Mouse (Mus musculus): Measurements from ENCODE around the gene Il11ra1. TPM values are rescaled to one million over a fixed set of nuclear protein-coding genes. Genes with fewer than 3 reads are reported as not detected.
"Not testable (repeated sequence)": the region's sequence is repeated elsewhere in the genome, so short reads cannot be mapped to it uniquely, and the experiment has no call there.

The Il11ra1 gene
- polyA plus RNA-seq, 1 experiment from 2014 or later, result 63.8 TPM

DNA sequence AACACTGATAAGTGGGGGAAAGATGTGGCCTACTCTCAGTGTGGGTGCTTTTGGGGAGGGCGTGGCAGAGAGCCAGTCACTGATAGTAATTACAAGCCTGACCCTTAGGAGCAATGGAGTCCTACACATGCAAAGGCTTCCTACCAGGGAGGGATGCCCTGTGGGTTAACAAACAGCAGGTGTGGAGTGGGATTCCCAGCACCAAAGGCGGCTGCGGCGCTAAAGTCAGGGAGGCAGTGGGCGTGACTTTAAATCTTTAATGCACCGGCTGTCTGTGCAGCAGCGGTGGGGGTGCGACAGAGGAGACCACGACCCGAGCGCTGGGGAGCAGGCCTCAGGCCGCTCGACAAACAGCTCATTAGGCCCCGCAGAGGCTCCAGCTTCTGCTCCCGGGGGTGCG, 73.2 kb downstream of the Il11ra1 start:
- not testable (repeated sequence) for H3K27ac ChIP-seq (ENCODE audit: low read depth, low read length); ATAC-seq; H3K4me3 ChIP-seq (ENCODE audit: low read depth, low read length); H3K36me3 ChIP-seq (ENCODE audit: control insufficient read depth, insufficient read depth); H3K27me3 ChIP-seq (replicated peaks; ENCODE audit: control insufficient read depth, insufficient read depth, low read length); H3K9me3 ChIP-seq (ENCODE audit: control insufficient read depth); H3K4me1 ChIP-seq (replicated peaks; ENCODE audit: control insufficient read depth, insufficient read depth, low read length); H3K9ac ChIP-seq (ENCODE audit: low read depth, low read length)
- H3K4me2 ChIP-seq (replicated peaks; ENCODE audit: low read depth), result peak overlapping the region; percentile 51; the same call in 1 of the 2 replicates
- 7% methylated on average over 6 of the region's 16 CpGs for WGBS

- Histone ChIP-seq H3K4me2 (replicated peaks; ENCODE audit: low read depth) (peak overlapping the region; percentile 56), H3K4me3 (ENCODE audit: low read depth, low read length) (peak overlapping the region; percentile 31)
- H3K36me3 ChIP-seq (ENCODE audit: control insufficient read depth, insufficient read depth); H3K27ac ChIP-seq (ENCODE audit: low read depth, low read length); H3K27me3 ChIP-seq (replicated peaks; ENCODE audit: control insufficient read depth, insufficient read depth, low read length); H3K4me1 ChIP-seq (replicated peaks; ENCODE audit: control insufficient read depth, insufficient read depth, low read length); H3K9me3 ChIP-seq (ENCODE audit: control insufficient read depth); H3K9ac ChIP-seq (ENCODE audit: low read depth, low read length); ATAC-seq: not testable (repeated sequence)
- 0% methylated on average over 14 of the region's 25 CpGs for WGBS
Measured at GRCm38 (mm10) chr4:41773502-41773901, 73.7 kb downstream of the Il11ra1 start.

DNA sequence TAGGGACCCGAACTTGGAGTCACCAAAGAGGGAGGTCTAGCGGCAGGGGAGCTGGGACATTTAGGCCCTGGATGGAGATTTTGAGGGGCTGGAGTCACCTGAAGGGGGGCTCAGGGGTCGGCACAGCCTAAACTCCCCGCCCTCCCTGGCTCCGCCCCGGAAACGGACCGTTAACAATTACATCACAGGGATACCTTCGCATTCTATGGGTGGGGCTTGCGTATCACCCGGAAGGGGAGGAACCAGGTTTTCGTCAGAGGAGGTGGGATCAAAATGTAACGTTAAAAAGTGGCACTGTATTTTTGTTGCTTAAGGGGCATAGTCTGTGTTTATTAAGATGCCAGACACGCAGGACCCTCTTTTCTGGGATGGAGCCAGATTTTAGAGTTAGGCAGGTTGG, 74.2 kb downstream of the Il11ra1 start, which contains the start of gene Ccl27a:
Gene Ccl27a, minus strand, starts transcription at position 246 of the 400 bp plus-strand sequence.
- WGBS, result 3% methylated on average over 12 of the region's 14 CpGs
- not testable (repeated sequence) for H3K36me3 ChIP-seq (ENCODE audit: control insufficient read depth, insufficient read depth); ATAC-seq; H3K27ac ChIP-seq (ENCODE audit: low read depth, low read length); H3K9me3 ChIP-seq (ENCODE audit: control insufficient read depth); H3K9ac ChIP-seq (ENCODE audit: low read depth, low read length); H3K4me1 ChIP-seq (replicated peaks; ENCODE audit: control insufficient read depth, insufficient read depth, low read length); H3K27me3 ChIP-seq (replicated peaks; ENCODE audit: control insufficient read depth, insufficient read depth, low read length)
- H3K4me3 ChIP-seq (ENCODE audit: low read depth, low read length), result peak within 1 kb of the TSS; percentile 31
- peak within 1 kb of the TSS; percentile 56 for H3K4me2 ChIP-seq (replicated peaks; ENCODE audit: low read depth)

DNA sequence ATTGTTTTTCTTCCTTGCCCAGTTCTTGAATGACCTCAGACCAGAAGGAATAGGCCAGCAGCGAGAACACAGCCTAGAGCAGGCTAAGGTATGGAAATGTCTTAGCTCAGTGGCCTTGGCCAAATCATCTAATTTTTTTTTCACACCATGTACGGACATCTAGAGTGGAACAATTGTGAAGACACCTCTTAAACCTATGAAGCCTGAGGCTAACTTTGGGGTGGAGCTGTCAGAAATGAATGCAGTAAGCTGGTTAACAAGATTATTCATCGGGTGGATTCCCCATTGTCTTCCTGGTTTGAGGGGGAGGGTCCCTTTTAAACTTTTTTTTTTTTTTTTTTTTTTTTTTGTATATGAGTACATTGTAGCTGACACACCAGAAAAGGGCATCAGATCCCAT, 74.7 kb downstream of the Il11ra1 start:
- H3K4me1 ChIP-seq (replicated peaks; ENCODE audit: control insufficient read depth, insufficient read depth, low read length); H3K36me3 ChIP-seq (ENCODE audit: control insufficient read depth, insufficient read depth); H3K27ac ChIP-seq (ENCODE audit: low read depth, low read length); ATAC-seq; H3K9me3 ChIP-seq (ENCODE audit: control insufficient read depth); H3K9ac ChIP-seq (ENCODE audit: low read depth, low read length); H3K27me3 ChIP-seq (replicated peaks; ENCODE audit: control insufficient read depth, insufficient read depth, low read length): not testable (repeated sequence)
- H3K4me2 ChIP-seq (replicated peaks; ENCODE audit: low read depth), result peak overlapping the region; percentile 56
- 74% methylated on average over 3 of the region's 3 CpGs for WGBS
- H3K4me3 ChIP-seq (ENCODE audit: low read depth, low read length), result peak overlapping the region; percentile 31; the same call in 1 of the 2 replicates

GRCm38 (mm10) chr4:41775840-41776239, 76.1 kb downstream of the Il11ra1 start:
- not testable (repeated sequence) for H3K27me3 ChIP-seq (replicated peaks; ENCODE audit: control insufficient read depth, insufficient read depth, low read length); H3K9me3 ChIP-seq (ENCODE audit: control insufficient read depth); H3K4me1 ChIP-seq (replicated peaks; ENCODE audit: control insufficient read depth, insufficient read depth, low read length); ATAC-seq; H3K36me3 ChIP-seq (ENCODE audit: control insufficient read depth, insufficient read depth); H3K27ac ChIP-seq (ENCODE audit: low read depth, low read length); H3K4me3 ChIP-seq (ENCODE audit: low read depth, low read length); H3K4me2 ChIP-seq (replicated peaks; ENCODE audit: low read depth); H3K9ac ChIP-seq (ENCODE audit: low read depth, low read length)
- 86% methylated on average over 1 of the region's 1 CpGs for WGBS

- ATAC-seq; H3K9me3 ChIP-seq (ENCODE audit: control insufficient read depth); H3K27me3 ChIP-seq (replicated peaks; ENCODE audit: control insufficient read depth, insufficient read depth, low read length); H3K27ac ChIP-seq (ENCODE audit: low read depth, low read length); H3K4me1 ChIP-seq (replicated peaks; ENCODE audit: control insufficient read depth, insufficient read depth, low read length); H3K9ac ChIP-seq (ENCODE audit: low read depth, low read length); H3K36me3 ChIP-seq (ENCODE audit: control insufficient read depth, insufficient read depth); H3K4me3 ChIP-seq (ENCODE audit: low read depth, low read length); H3K4me2 ChIP-seq (replicated peaks; ENCODE audit: low read depth): not testable (repeated sequence)
- 28% methylated on average over 8 of the region's 9 CpGs for WGBS
Measured at GRCm38 (mm10) chr4:41781271-41781670, 81.5 kb downstream of the Il11ra1 start.

DNA sequence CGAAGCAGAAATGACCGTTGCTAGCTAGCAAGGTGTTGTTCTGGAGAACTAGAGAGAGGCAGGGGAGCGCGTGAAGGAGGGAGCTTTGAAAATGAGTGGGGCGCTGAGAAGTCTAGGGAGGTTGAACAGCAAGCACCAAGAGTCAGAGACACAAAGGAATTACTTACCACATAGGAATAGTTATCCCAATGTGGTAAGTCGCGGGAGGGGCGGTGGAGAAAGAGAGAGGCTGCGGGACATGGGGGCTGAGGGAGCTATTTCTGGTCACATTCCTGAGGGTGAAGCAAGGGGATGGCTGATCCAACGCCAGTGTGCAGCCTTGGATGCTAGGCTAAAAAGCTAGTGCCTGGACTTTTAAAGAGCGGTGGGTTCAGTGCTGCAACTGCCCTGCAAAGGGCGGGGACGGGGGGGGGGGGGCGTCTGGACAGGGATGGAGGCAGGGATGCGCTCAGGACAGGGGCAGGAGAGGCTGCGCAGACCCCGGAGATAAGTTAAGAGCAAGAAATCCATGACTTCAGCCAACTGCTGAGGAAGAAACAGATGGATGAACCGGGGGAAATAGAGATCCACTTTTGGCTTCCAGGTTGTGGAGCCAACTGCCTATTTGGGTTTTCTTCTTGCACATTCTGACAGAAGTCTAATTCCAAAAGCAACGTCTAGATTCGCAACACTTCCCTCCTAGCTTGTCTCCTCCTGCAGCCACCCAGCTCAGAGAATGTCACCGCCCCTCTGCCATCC, 82.1 kb downstream of the Il11ra1 start:
- not testable (repeated sequence) for H3K4me1 ChIP-seq (replicated peaks; ENCODE audit: control insufficient read depth, insufficient read depth, low read length); H3K4me3 ChIP-seq (ENCODE audit: low read depth, low read length); ATAC-seq; H3K27ac ChIP-seq (ENCODE audit: low read depth, low read length); H3K4me2 ChIP-seq (replicated peaks; ENCODE audit: low read depth); H3K9ac ChIP-seq (ENCODE audit: low read depth, low read length); H3K36me3 ChIP-seq (ENCODE audit: control insufficient read depth, insufficient read depth); H3K27me3 ChIP-seq (replicated peaks; ENCODE audit: control insufficient read depth, insufficient read depth, low read length); H3K9me3 ChIP-seq (ENCODE audit: control insufficient read depth)
- 34% methylated on average over 18 of the region's 21 CpGs for WGBS

DNA sequence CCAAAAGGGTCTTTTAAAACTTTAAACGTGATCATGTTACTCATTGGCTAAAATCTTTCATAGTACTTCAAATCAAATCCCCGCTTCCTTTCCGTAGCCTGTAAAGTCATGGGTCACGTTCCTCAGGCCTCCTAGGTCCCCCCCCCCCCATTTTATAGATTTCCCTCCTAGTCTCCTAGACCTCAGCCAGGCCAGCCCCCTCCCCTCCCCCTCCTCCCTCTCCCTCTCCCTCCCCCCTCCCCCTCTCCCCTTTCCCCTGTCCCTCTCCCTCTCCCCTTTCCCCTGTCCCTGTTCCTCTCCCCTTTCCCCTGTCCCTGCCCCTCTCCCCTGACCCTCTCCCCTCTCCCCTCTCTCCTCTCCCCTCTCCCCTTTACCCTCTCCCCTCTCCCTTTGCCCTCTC, 82.9 kb downstream of the Il11ra1 start:
- not testable (repeated sequence) for H3K4me1 ChIP-seq (replicated peaks; ENCODE audit: control insufficient read depth, insufficient read depth, low read length); H3K27me3 ChIP-seq (replicated peaks; ENCODE audit: control insufficient read depth, insufficient read depth, low read length); H3K4me2 ChIP-seq (replicated peaks; ENCODE audit: low read depth); H3K9me3 ChIP-seq (ENCODE audit: control insufficient read depth); ATAC-seq; H3K9ac ChIP-seq (ENCODE audit: low read depth, low read length); H3K4me3 ChIP-seq (ENCODE audit: low read depth, low read length); H3K27ac ChIP-seq (ENCODE audit: low read depth, low read length); H3K36me3 ChIP-seq (ENCODE audit: control insufficient read depth, insufficient read depth)
- WGBS, result 46% methylated on average over 4 of the region's 4 CpGs

DNA sequence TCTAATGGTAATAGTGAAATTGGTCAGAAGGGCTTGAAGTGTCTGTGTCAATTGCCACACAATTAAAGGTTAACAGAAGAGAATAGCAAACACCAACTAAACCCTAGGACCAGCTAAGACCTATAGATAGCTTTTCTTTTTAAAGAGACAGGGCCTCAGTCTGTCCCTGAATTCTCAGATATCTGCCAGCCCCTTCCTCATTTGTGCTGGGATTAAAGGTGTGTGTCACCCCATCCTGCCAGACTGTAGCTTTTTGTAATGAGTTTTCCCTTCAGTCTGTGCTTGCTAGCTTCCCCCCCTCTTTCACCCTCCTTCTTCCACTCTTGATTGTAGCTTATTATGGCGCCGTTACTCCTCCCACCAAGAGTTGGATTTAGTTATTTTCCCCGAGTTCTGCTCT, 83.4 kb downstream of the Il11ra1 start:
- not testable (repeated sequence) for ATAC-seq; H3K4me3 ChIP-seq (ENCODE audit: low read depth, low read length)

More for the DNA sequence above, 83.4 kb downstream of the Il11ra1 start:
- not testable (repeated sequence) for H3K4me1 ChIP-seq (replicated peaks; ENCODE audit: control insufficient read depth, insufficient read depth, low read length); H3K4me2 ChIP-seq (replicated peaks; ENCODE audit: low read depth); H3K36me3 ChIP-seq (ENCODE audit: control insufficient read depth, insufficient read depth); H3K9ac ChIP-seq (ENCODE audit: low read depth, low read length); H3K27ac ChIP-seq (ENCODE audit: low read depth, low read length); H3K9me3 ChIP-seq (ENCODE audit: control insufficient read depth); H3K27me3 ChIP-seq (replicated peaks; ENCODE audit: control insufficient read depth, insufficient read depth, low read length)
- 50% methylated on average over 3 of the region's 3 CpGs for WGBS

Measured in intestine, postnatal 0 days (tissue).